Mouse (Mus musculus) brown adipose tissue, adult 24 weeks (tissue): ENCODE results near the gene Olfml2a. TPM values are rescaled to one million over a fixed set of nuclear protein-coding genes. Genes with fewer than 3 reads are reported as not detected.
"Not testable (repeated sequence)": the region's sequence is repeated elsewhere in the genome, so short reads cannot be mapped to it uniquely, and the experiment has no call there.

ENCODE experiments used
- H3K27ac ChIP-seq: fragments of 200-500 bp; replicated peaks from 2 replicates; pipeline ENCODE4 v1.5.1; 2012; ENCODE audit warnings: low read depth, mild to moderate bottlenecking, low read length
- H3K4me1 ChIP-seq: fragments of 200-500 bp; 2 replicates; pipeline ENCODE4 v1.6.1; 2012; ENCODE audit warnings: low read length, mixed read lengths; ENCODE audit not compliant: control insufficient read depth, insufficient read depth, insufficient read length
- H3K4me3 ChIP-seq: fragments of 200-500 bp; 2 replicates; pipeline ENCODE4 v1.5.1; 2012; ENCODE audit warnings: low read depth, mild to moderate bottlenecking, low read length, moderate library complexity; ENCODE audit not compliant: insufficient read depth
- polyA plus RNA-seq: library from polyadenylated mRNA; stranded (reverse); fragments of >200 nt; gene quantifications from 2 replicates; pipeline ENCODE4 v1.2.4, GENCODE M21; 2012; ENCODE audit not compliant: missing spikeins, insufficient read depth, insufficient read length

The Olfml2a gene
- polyA plus RNA-seq, 1 experiment = 4.9 TPM

- no peak overlapping the region for H3K27ac ChIP-seq
- H3K4me1 ChIP-seq = peaks cover 21% of the 10 kb centered on the region
- peak overlapping the region; percentile 89 for H3K4me3 ChIP-seq
Measured at GRCm38 (mm10) chr2:39006149-39006730, 74.5 kb downstream of the Olfml2a start.

GRCm38 (mm10) chr2:39007865-39008264, 76.1 kb downstream of the Olfml2a start:
- peak overlapping the region; percentile 87 for H3K27ac ChIP-seq
- peak overlapping the region; percentile 94 for H3K4me3 ChIP-seq
- H3K4me1 ChIP-seq = peaks cover 25% of the 10 kb centered on the region

- Histone ChIP-seq H3K4me3 (peak overlapping the region; percentile 94), H3K27ac (peak overlapping the region; percentile 87), H3K4me1 (peaks cover 29% of the 10 kb centered on the region)
Measured at GRCm38 (mm10) chr2:39008350-39008851, 76.6 kb downstream of the Olfml2a start.

GRCm38 (mm10) chr2:39008954-39009365, 77.2 kb downstream of the Olfml2a start:
- peak overlapping the region; percentile 94 for H3K4me3 ChIP-seq
- peaks cover 25% of the 10 kb centered on the region for H3K4me1 ChIP-seq
- peak overlapping the region; percentile 87 for H3K27ac ChIP-seq

- not testable (repeated sequence) for H3K4me3 ChIP-seq
- H3K4me1 ChIP-seq = peaks cover 25% of the 10 kb centered on the region
- peak overlapping the region; percentile 77 for H3K27ac ChIP-seq
Measured at GRCm38 (mm10) chr2:39010144-39010543, 78.4 kb downstream of the Olfml2a start.

GRCm38 (mm10) chr2:39011264-39011663, 79.5 kb downstream of the Olfml2a start:
- H3K27ac ChIP-seq = peak overlapping the region; percentile 93
- no peak overlapping the region for H3K4me3 ChIP-seq
- H3K4me1 ChIP-seq = peaks cover 20% of the 10 kb centered on the region

- H3K4me1 ChIP-seq = peaks cover 19% of the 10 kb centered on the region
- peak overlapping the region; percentile 93 for H3K27ac ChIP-seq
Measured at GRCm38 (mm10) chr2:39011971-39012370, 80.2 kb downstream of the Olfml2a start.

GRCm38 (mm10) chr2:39012768-39013279, 81.0 kb downstream of the Olfml2a start:
- no peak overlapping the region for H3K4me3 ChIP-seq
- H3K27ac ChIP-seq = peak overlapping the region; percentile 34; the same call in 1 of the 2 replicates

More at GRCm38 (mm10) chr2:39011971-39012370, 80.2 kb downstream of the Olfml2a start:
- H3K4me3 ChIP-seq = no peak overlapping the region

More at GRCm38 (mm10) chr2:39012768-39013279, 81.0 kb downstream of the Olfml2a start:
- peaks cover 19% of the 10 kb centered on the region for H3K4me1 ChIP-seq

Other genes with a start within 250 kb of the Olfml2a start
- gene Nr5a1, start 217.4 kb upstream of the Olfml2a start, polyA plus RNA-seq = not detected in 2 replicates
- 0.88 and 1.7 TPM in 2 replicates for gene Nr6a1, start 4.3 kb upstream of the Olfml2a start, polyA plus RNA-seq
- not detected in 2 replicates for gene Wdr38, start 65.5 kb downstream of the Olfml2a start, polyA plus RNA-seq
- 101 and 120 TPM in 2 replicates for gene Arpc5l, start 73.4 kb downstream of the Olfml2a start, polyA plus RNA-seq
- gene Rpl35, start 73.6 kb downstream of the Olfml2a start, polyA plus RNA-seq = 120 and 144 TPM in 2 replicates
- 10.3 and 20.1 TPM in 2 replicates for gene Golga1, start 133.6 kb downstream of the Olfml2a start, polyA plus RNA-seq